Mouse (Mus musculus) kidney, adult 2 months (tissue): ENCODE data around the gene Pih1d2. TPM values are rescaled to one million over a fixed set of nuclear protein-coding genes. Genes with fewer than 3 reads are reported as not detected.
A peak's percentile ranks its signal among the peaks of the same experiment; 100 is the strongest.

Experiments used
- DNase-seq: peaks from one replicate; pipeline ENCODE4 v3.0.0; 2021
- H3K27ac ChIP-seq: fragments of 200-500 bp; 2 replicates; pipeline ENCODE4 v1.5.1; 2012; ENCODE audit warnings: low read depth, low read length, control low read depth, inconsistent platforms; ENCODE audit not compliant: insufficient read depth
- H3K27me3 ChIP-seq: fragments of 200-500 bp; replicated peaks from 2 replicates; pipeline ENCODE4 v1.6.1; 2012; ENCODE audit warnings: mild to moderate bottlenecking, moderate library complexity, low read length, inconsistent platforms; ENCODE audit not compliant: control insufficient read depth, insufficient read depth
- H3K36me3 ChIP-seq: fragments of 200-500 bp; 2 replicates; pipeline ENCODE4 v1.6.1; 2012; ENCODE audit warnings: mild to moderate bottlenecking, moderate library complexity, low read length, inconsistent platforms; ENCODE audit not compliant: control insufficient read depth, insufficient read depth
- H3K4me1 ChIP-seq: fragments of 200-500 bp; 2 replicates; pipeline ENCODE4 v1.6.1; 2011; ENCODE audit warnings: low read length; ENCODE audit not compliant: control insufficient read depth, insufficient read depth
- H3K4me3 ChIP-seq: fragments of 200-500 bp; 2 replicates; pipeline ENCODE4 v1.5.1; 2011; ENCODE audit warnings: mild to moderate bottlenecking, low read depth, low read length, control low read depth; ENCODE audit not compliant: insufficient read depth
- CTCF ChIP-seq: fragments of 200-500 bp; conservative IDR thresholded peaks from 2 replicates; pipeline ENCODE4 v1.5.1; 2011; ENCODE audit warnings: low read depth, mild to moderate bottlenecking, control low read depth, low read length, moderate library complexity, mixed read lengths; ENCODE audit not compliant: insufficient read depth, insufficient read length
- POLR2A ChIP-seq: fragments of 200-500 bp; IDR thresholded peaks from one replicate; pipeline ENCODE4 v1.6.1; 2011; ENCODE audit warnings: low read depth, low read length, control low read depth
- WGBS: fragments of 180-500 bp; shearing (Covaris S2); methylation state at CpG from one replicate; pipeline ENCODE4 v1.1.7; 2018; 5-methylcytosine and 5-hydroxymethylcytosine counted together
- polyA plus RNA-seq: library from polyadenylated mRNA; depleted of rRNA; stranded (reverse); fragments of >200 nt; gene quantifications from 2 replicates; pipeline ENCODE4 v1.2.3, GENCODE M21; 2012

The Pih1d2 gene
- polyA plus RNA-seq, 1 experiment, result 2.1 TPM

DNA sequence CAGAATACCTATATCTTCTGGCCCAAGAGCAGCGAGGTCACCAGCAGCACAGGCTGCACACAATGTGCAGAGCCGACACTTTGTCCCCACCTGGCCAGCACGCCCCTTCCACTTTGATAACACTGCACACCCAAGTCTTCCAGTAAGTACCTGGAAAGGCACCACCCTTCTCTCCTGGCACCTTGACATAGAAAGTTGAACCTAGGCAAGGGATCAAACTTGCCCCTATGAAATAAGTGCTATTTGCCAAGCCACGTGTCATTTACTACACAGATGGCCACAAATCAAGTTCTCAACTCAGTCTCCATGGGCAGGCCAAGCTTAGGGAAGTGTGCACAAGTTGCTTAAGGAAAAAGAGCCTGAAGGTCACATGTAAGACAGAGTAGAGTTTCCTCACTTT is 30.2 kb upstream of the Pih1d2 start:
- H3K36me3 ChIP-seq, result no peaks in the 10 kb centered on the region
- WGBS, result 76% methylated on average over 4 of the region's 4 CpGs
- H3K4me1 ChIP-seq, result peaks cover 4% of the 10 kb centered on the region; the same call in 1 of the 2 replicates
- no peak overlapping the region for H3K4me3 ChIP-seq
- DNase-seq, result no peak
- TF ChIP-seq CTCF (no peak), POLR2A (no peak)
- no peak overlapping the region for H3K27ac ChIP-seq
- no peaks in the 10 kb centered on the region for H3K27me3 ChIP-seq

DNA sequence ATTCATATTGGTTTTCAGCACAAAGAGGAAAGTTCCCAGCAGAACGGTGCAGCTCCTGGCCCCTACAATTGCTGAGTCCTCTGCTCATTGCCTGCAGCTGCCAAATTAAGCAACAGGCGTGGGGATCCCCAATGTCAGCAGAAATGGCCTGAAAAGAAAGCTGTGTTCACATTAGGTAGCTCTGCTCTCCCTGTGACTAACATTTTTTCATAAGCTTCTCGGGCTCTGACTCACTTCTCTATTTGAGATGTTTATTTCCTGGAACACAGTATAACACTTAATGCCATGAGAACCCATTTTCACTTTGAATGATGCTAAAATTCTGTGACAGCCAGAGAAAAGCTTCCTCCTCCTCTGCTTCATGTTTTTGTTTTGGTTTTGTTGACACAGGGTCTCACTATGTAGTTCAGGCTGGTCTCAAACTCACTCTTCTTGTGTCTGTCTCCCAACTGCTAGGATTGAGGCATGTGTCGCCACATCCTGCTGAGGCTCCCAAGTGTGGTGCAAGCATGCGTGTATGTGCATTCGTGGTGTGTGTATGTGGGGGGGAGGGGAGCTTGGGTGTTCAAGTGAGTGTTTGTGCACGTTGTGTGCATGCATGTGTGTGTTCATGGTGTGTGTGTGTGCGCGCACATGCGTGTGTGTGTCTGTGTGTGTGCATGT is 26.1 kb upstream of the Pih1d2 start:
- Histone ChIP-seq H3K4me1 (peaks cover 4% of the 10 kb centered on the region; the same call in 1 of the 2 replicates), H3K27me3 (no peaks in the 10 kb centered on the region), H3K4me3 (no peak overlapping the region), H3K36me3 (no peaks in the 10 kb centered on the region), H3K27ac (no peak overlapping the region)
- no peak for TF ChIP-seq POLR2A
- no peak for TF ChIP-seq CTCF
- WGBS, result 76% methylated on average over 10 of the region's 10 CpGs
- no peak for DNase-seq

DNA sequence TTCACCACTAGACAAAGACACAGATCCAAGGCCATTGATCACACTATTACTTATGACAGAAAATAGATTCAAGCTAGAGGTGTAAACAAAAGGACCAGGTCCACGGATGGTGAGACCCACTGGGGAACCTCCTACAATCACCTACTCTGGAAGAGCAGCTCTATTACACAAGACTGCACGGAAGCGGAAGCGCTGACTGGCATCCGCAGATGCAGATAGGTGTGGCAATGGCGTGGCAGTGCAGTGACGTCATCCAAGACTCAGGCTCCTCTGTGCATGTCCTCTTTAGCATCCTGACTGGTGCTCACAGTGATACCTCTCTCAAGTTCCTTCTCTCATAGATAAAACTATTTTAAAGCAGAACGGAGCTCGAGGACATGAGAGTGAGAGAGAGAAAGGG is 24.2 kb upstream of the Pih1d2 start:
- 92% methylated on average over 9 of the region's 9 CpGs for WGBS
- DNase-seq, result no peak
- Histone ChIP-seq H3K4me3 (no peak overlapping the region), H3K36me3 (peaks cover 6% of the 10 kb centered on the region), H3K27ac (no peak overlapping the region), H3K4me1 (peaks cover 3% of the 10 kb centered on the region; the same call in 1 of the 2 replicates), H3K27me3 (no peaks in the 10 kb centered on the region)
- TF ChIP-seq CTCF (no peak), POLR2A (no peak)

DNA sequence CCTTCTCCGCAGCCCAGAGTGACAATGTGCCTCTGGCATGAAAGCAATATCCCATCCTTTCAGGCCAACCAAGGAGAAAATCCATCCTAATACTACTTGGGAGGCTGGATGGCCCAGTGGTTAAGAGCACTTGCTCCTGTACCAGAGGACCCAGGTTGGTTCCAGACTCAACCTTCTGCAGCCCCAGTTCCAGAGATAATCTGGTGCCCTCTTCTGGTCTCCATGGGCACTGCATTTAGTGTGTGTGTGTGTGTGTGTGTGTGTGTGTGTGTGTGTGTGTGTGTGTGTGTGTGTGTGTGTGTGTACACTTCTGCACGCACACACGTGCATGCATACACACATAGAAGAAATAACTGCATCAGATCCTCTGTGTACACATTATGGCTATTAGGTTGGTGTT is 23.6 kb upstream of the Pih1d2 start:
- TF ChIP-seq CTCF (peak; percentile 61), POLR2A (no peak)
- WGBS, result 82% methylated on average over 3 of the region's 3 CpGs
- peak; percentile 42 for DNase-seq
- peaks cover 8% of the 10 kb centered on the region for H3K36me3 ChIP-seq
- H3K4me3 ChIP-seq, result no peak overlapping the region
- no peak overlapping the region for H3K27ac ChIP-seq
- no peaks in the 10 kb centered on the region for H3K27me3 ChIP-seq
- peaks cover 3% of the 10 kb centered on the region; the same call in 1 of the 2 replicates for H3K4me1 ChIP-seq

DNA sequence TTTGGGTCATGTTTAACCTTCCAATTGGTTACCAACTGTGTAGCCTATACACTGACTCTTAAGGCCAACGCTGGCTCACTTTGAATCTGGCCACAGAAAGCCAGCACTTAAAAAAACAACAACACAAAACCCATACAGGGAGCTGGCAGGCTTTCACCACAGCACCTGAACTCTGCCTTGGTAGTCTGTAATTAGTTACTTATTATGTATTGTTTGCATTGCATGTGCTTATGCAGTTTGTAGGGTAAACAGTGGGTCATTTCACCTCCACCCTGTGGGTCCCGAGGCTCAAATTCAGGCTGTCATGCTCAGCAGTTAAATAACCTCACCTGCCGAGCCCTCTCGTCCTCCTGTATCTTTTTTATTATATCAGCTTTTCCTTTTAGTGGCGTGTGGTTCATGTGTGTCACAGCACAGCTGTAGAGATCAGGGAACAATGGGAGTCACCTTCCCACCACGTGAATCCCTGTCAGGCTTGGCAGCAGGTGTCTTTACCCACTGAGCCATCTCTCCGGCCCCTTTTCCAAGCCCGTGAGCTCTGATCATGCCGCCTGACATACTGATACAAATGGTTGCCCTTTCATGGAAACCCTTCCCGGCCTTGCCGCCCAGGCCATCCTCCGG is 22.2 kb upstream of the Pih1d2 start:
- Histone ChIP-seq H3K4me1 (peaks cover 3% of the 10 kb centered on the region; the same call in 1 of the 2 replicates), H3K4me3 (no peak overlapping the region), H3K27me3 (no peaks in the 10 kb centered on the region), H3K36me3 (peaks cover 9% of the 10 kb centered on the region), H3K27ac (no peak overlapping the region)
- 52% methylated on average over 12 of the region's 12 CpGs for WGBS
- TF ChIP-seq CTCF, result no peak
- no peak for TF ChIP-seq POLR2A
- peak; percentile 67 for DNase-seq

DNA sequence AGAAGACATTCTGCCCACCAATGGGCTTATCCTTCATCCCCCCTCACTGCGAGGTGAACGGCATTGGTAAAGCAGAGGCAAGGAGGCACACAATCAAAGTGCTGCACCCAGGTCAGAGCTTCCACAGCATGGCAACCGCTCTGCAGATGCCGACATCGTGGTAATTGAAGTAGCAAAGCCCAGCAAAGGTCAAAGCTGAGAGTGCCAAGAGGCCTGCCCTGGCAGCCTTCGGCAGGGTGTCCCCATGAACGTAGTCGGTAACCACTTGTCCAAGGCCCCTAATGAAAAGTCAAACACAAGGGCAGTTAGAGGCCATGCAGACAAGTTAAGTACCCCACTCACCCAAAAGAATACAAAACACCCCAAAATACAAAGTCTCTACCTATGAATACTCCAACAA is 20.1 kb upstream of the Pih1d2 start:
- no peak for TF ChIP-seq POLR2A
- WGBS, result 72% methylated on average over 8 of the region's 8 CpGs
- Histone ChIP-seq H3K4me1 (peaks cover 6% of the 10 kb centered on the region; the same call in 1 of the 2 replicates), H3K27me3 (no peaks in the 10 kb centered on the region), H3K36me3 (peaks cover 9% of the 10 kb centered on the region), H3K27ac (no peak overlapping the region), H3K4me3 (no peak overlapping the region)
- DNase-seq, result no peak

DNA sequence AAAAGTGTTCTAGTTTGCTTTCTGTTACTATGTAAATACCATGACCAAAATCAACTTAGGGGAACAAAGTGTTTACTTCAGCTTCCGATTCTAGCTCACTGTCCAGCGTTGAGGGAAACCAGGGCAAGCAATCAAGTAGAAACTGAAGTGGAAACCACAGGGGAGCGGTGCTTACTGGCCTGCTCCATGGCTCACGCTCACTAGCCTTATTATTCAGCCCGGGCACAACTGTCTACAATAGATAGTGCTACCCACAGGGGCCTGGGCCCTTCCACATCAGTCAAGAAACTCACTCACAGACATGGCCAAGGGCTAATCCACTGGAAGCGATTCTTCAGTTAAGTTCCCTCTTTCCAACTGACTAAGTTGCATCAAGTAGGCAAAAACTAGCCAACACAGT is 15.6 kb upstream of the Pih1d2 start:
- H3K27ac ChIP-seq, result no peak overlapping the region
- peaks cover 8% of the 10 kb centered on the region for H3K36me3 ChIP-seq
- no peaks in the 10 kb centered on the region for H3K27me3 ChIP-seq
- no peak overlapping the region for H3K4me3 ChIP-seq
- peaks cover 6% of the 10 kb centered on the region for H3K4me1 ChIP-seq
- DNase-seq, result no peak
- 57% methylated on average over 6 of the region's 6 CpGs for WGBS
- no peak for TF ChIP-seq CTCF
- TF ChIP-seq POLR2A, result no peak
